Mouse (Mus musculus) limb, embryonic 12.5 days (tissue): ENCODE results near the gene Slc9b1. TPM values are rescaled to one million over a fixed set of nuclear protein-coding genes. Genes with fewer than 3 reads are reported as not detected.

Experiments
- ATAC-seq: fragments of 200-750 bp; cut with Nextera tagmentation; 2 replicates; pipeline ENCODE4 v1.8.0; 2017; ENCODE audit warnings: low read depth, moderate TSS enrichment; ENCODE audit not compliant: insufficient number of reproducible peaks, insufficient read depth, low FRiP score, low TSS enrichment
- H3K27ac ChIP-seq: fragments of 300-500 bp; sonication (generic); 2 replicates; pipeline ENCODE4 v1.5.1; 2016; ENCODE audit warnings: mild to moderate bottlenecking, moderate library complexity
- H3K27me3 ChIP-seq: fragments of 300-500 bp; sonication (generic); 2 replicates; pipeline ENCODE4 v1.6.1; 2016; ENCODE audit warnings: mild to moderate bottlenecking, moderate library complexity
- H3K36me3 ChIP-seq: fragments of 300-500 bp; sonication (generic); 2 replicates; pipeline ENCODE4 v1.6.1; 2016; ENCODE audit warnings: mild to moderate bottlenecking, moderate library complexity
- H3K4me1 ChIP-seq: fragments of 300-500 bp; sonication (generic); replicated peaks from 2 replicates; pipeline ENCODE4 v1.6.1; 2016
- H3K4me2 ChIP-seq: fragments of 300-500 bp; sonication (generic); 2 replicates; pipeline ENCODE4 v1.6.1; 2016; ENCODE audit warnings: mild to moderate bottlenecking, moderate library complexity
- H3K4me3 ChIP-seq: fragments of 300-500 bp; sonication (generic); replicated peaks from 2 replicates; pipeline ENCODE4 v1.5.1; 2016; ENCODE audit warnings: mild to moderate bottlenecking
- H3K9ac ChIP-seq: fragments of 300-500 bp; sonication (generic); replicated peaks from 2 replicates; pipeline ENCODE4 v1.6.1; 2016; ENCODE audit warnings: mild to moderate bottlenecking, moderate library complexity
- H3K9me3 ChIP-seq: fragments of 300-500 bp; sonication (generic); 2 replicates; pipeline ENCODE4 v1.6.1; 2016; ENCODE audit warnings: mild to moderate bottlenecking, moderate library complexity
- WGBS: fragments of 180-500 bp; shearing (Covaris S2); methylation state at CpG from one replicate; pipeline ENCODE4 v1.1.7; 2016; 5-methylcytosine and 5-hydroxymethylcytosine counted together
- polyA plus RNA-seq: library from polyadenylated mRNA; unstranded; fragments of >200 nt; fragmentation: Nextera tagmentation; extraction: Ambion mirVana; gene quantifications from 2 replicates; pipeline ENCODE4 v1.2.1, GENCODE M21; 2016

Slc9b1 gene
- polyA plus RNA-seq, 1 experiment from 2014 or later: 0.49 TPM

DNA sequence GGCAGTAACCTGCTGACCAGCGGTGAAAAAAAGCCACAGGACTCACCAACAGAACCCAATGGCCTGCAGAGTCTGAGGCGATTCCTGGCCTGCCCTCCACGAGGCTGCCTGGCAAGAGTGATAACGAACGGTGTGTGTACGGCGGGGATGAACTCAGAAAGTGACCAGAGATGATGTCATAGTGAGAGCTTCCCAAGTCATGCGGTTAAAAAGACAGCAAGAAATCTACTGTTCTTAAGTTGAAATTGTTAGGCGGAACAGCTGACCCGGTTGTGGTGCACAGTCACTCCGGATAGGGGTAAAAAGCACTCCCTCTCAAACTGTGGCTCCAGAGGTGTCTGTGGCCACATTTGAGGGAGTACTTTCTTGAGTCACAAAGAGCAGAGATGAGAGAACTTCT is 29.5 kb upstream of the Slc9b1 start:
- H3K9me3 ChIP-seq: peaks cover 6% of the 10 kb centered on the region; the same call in 1 of the 2 replicates
- peaks cover 3% of the 10 kb centered on the region; the same call in 1 of the 2 replicates for H3K4me1 ChIP-seq
- H3K27ac ChIP-seq: no peak overlapping the region
- H3K27me3 ChIP-seq: no peaks in the 10 kb centered on the region
- H3K4me3 ChIP-seq: no peak overlapping the region
- H3K9ac ChIP-seq: no peak overlapping the region
- H3K4me2 ChIP-seq: no peak overlapping the region
- no peak for ATAC-seq
- H3K36me3 ChIP-seq: no peaks in the 10 kb centered on the region
- 87% methylated on average over 11 of the region's 11 CpGs for WGBS

DNA sequence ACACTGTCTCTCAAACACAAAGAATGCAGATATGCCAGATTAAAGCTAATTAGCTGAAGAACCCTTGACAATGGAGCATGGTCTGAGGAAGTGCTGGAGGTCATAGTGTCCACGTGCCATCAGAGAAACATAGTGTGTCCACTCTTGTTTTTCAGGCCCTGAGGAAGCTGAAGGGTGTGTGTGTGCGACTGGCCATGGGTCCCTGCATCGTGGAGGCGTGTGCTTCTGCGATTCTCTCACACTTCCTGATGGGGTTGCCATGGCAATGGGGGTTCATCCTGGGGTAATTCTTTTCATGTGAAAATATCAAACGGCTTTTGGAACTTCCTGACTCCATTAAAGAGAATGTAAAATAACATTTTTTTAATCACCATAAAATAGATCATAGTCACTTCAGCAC is 23.5 kb upstream of the Slc9b1 start:
- 67% methylated on average over 6 of the region's 6 CpGs for WGBS

DNA sequence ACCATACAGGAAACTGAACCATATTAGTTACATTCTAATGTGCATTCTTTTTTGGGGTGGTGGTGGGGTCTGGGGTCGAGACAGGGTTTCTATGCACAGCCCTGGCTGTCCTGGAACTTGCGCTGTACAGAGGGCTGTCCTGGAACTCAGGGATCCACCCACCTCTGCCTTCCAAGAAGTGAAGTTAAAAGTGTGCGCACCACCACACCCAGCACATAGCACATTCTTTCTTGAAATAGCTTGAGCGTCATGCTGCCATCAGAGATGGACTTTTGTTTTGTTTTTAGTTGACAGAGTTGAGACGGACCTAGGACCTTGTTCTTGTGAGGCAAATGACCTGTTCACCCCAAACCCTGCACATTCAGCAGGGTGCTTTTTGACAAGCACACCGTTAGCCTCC is 20.7 kb upstream of the Slc9b1 start:
- ATAC-seq: no peak
- no peak overlapping the region for H3K4me3 ChIP-seq
- no peaks in the 10 kb centered on the region for H3K27me3 ChIP-seq
- H3K4me2 ChIP-seq: no peak overlapping the region
- H3K27ac ChIP-seq: no peak overlapping the region
- no peaks in the 10 kb centered on the region for H3K9me3 ChIP-seq
- H3K4me1 ChIP-seq: no peaks in the 10 kb centered on the region
- 86% methylated on average over 6 of the region's 6 CpGs for WGBS
- H3K36me3 ChIP-seq: no peaks in the 10 kb centered on the region
- no peak overlapping the region for H3K9ac ChIP-seq

More for the DNA sequence above, 23.5 kb upstream of the Slc9b1 start:
- Histone ChIP-seq H3K27ac (no peak overlapping the region), H3K4me2 (no peak overlapping the region), H3K27me3 (no peaks in the 10 kb centered on the region), H3K9ac (no peak overlapping the region), H3K9me3 (no peaks in the 10 kb centered on the region), H3K36me3 (no peaks in the 10 kb centered on the region), H3K4me1 (no peaks in the 10 kb centered on the region), H3K4me3 (no peak overlapping the region)
- ATAC-seq: no peak

DNA sequence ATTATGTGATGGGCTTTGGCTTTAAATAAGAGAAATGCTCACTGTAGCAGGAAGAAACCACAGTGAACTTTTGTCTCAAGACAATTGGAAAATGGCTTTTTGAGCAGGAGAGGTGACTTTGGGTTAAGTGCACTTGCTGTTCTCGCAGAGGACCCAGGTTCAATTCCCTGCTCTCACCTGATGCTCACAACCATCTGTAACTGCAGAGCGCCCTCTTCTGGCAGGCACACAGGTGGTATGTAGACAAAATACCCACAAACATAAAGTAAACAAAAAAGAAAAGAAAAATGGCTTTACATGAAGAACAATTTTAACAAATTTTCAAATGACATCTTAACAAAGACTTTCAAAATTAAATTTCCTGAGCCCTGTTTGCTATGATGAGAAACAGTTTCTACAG is 20.2 kb upstream of the Slc9b1 start:
- Histone ChIP-seq H3K36me3 (no peaks in the 10 kb centered on the region), H3K9ac (no peak overlapping the region), H3K27ac (no peak overlapping the region), H3K9me3 (no peaks in the 10 kb centered on the region), H3K27me3 (no peaks in the 10 kb centered on the region), H3K4me1 (no peaks in the 10 kb centered on the region), H3K4me3 (no peak overlapping the region), H3K4me2 (no peak overlapping the region)
- WGBS: 57% methylated on average over 2 of the region's 2 CpGs
- ATAC-seq: no peak

DNA sequence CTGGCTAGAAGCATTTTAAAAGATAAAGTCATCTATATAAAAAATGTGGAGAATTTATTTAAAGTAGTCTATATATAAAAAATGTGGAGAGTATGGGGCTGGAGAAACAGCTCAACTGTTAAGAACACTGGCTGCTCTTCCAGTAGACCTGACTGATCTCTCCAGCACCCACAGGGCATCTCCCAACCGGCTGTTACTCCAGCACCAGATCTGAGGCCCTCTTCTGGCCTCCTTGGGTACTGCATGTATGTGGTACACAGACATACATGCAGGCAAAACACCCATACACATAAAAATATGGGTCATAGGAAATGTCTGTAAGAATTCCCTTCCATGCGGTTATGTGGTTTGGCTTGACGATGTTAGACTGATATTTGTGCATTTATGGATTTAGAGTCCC is 19.3 kb upstream of the Slc9b1 start:
- H3K27ac ChIP-seq: no peak overlapping the region
- H3K27me3 ChIP-seq: no peaks in the 10 kb centered on the region
- ATAC-seq: no peak
- H3K4me1 ChIP-seq: no peaks in the 10 kb centered on the region
- H3K9me3 ChIP-seq: no peaks in the 10 kb centered on the region
- 48% methylated on average over 3 of the region's 3 CpGs for WGBS
- H3K4me2 ChIP-seq: no peak overlapping the region
- H3K9ac ChIP-seq: no peak overlapping the region
- no peaks in the 10 kb centered on the region for H3K36me3 ChIP-seq
- no peak overlapping the region for H3K4me3 ChIP-seq

DNA sequence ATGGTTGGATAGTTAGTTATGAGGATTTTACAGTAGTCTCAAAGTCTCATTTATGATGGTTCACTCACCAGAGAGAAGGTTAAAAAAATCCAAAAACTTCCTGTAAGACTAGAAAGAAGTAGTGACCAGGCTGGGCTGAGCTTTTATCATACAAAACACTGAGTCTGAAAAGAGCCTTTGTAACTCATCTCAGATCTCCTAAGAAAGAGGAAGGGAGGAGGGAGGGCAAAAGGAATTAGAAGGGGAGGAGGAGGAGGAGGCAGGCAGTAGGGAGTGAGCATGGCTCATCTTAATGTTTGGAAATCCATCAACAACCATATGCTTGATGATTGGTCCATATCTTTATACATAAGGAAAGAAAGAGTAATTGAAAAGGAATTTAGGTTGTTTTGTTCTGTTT is 15.1 kb upstream of the Slc9b1 start:
- H3K9ac ChIP-seq: no peak overlapping the region
- H3K27ac ChIP-seq: no peak overlapping the region
- no peak overlapping the region for H3K4me2 ChIP-seq
- H3K4me3 ChIP-seq: no peak overlapping the region
- H3K36me3 ChIP-seq: no peaks in the 10 kb centered on the region
- ATAC-seq: no peak
- no peaks in the 10 kb centered on the region for H3K4me1 ChIP-seq
- H3K9me3 ChIP-seq: no peaks in the 10 kb centered on the region
- no peaks in the 10 kb centered on the region for H3K27me3 ChIP-seq

DNA sequence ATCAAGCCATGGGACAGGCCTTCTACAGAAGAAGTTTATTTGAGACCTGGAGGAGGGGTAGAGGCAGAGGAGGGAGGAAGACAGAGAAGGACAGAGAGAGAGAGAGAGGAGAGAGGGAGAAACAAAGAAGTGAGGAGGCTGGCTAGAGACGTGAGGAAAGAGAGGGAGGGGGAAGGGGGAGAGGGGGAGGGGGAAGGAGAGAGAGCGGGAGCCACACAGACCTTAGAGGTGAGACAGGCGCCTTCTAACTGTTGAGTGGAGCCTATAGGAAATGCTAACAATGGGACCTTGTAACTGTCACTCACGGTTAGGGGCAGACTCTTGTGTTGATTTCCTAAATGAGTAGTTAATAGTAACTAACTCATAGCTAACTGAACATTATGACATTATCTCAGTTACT is 14.1 kb upstream of the Slc9b1 start:
- Histone ChIP-seq H3K4me2 (no peak overlapping the region), H3K27ac (no peak overlapping the region), H3K9me3 (no peaks in the 10 kb centered on the region), H3K36me3 (no peaks in the 10 kb centered on the region), H3K27me3 (no peaks in the 10 kb centered on the region), H3K4me3 (no peak overlapping the region), H3K9ac (no peak overlapping the region), H3K4me1 (no peaks in the 10 kb centered on the region)
- 52% methylated on average over 4 of the region's 4 CpGs for WGBS
- no peak for ATAC-seq

DNA sequence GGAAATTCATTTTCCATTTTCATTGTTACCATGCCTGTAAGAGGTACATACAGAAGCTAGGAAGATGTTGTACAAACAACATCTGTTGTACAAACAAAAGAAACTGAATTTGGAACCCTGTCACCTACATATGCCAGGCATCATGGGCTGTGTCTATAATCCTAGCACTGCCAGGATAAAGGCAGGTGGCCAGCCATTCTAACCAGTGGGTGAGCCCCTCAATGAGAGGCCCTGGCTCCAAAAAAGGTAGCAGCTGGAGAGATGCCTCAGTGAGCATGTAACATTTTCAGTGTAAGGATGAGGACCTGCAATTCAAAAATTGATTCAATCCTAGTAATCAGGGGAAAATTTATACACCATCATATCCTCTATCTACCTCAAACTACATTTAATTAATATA is 1.2 kb downstream of the Slc9b1 start:
- Histone ChIP-seq H3K4me2 (no peak overlapping the region), H3K9ac (no peak overlapping the region), H3K36me3 (no peaks in the 10 kb centered on the region), H3K4me3 (no peak overlapping the region), H3K9me3 (no peaks in the 10 kb centered on the region), H3K27me3 (no peaks in the 10 kb centered on the region), H3K4me1 (no peaks in the 10 kb centered on the region), H3K27ac (no peak overlapping the region)
- no peak for ATAC-seq

DNA sequence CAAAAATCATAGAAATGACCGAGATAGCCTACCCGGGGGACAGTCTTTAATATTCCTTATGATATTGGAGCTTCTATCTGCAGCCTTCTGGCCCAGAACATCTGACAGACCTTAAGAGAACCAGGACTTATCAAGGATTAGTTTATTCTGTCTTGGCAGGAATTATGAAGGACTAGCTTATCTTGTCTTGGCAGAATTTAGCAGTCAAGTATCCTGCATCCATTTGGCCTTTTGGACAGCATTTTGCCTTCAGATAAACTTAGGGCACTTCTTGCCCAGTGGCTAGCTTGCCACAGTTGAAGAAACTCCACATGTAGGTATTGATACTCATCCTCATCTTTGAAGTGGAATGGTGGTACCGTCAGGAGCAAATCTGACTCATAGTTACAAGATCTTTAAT is 4.0 kb downstream of the Slc9b1 start:
- H3K27ac ChIP-seq: no peak overlapping the region
- WGBS: 92% methylated on average over 3 of the region's 3 CpGs
- H3K4me3 ChIP-seq: no peak overlapping the region
- no peak overlapping the region for H3K9ac ChIP-seq
- H3K36me3 ChIP-seq: no peaks in the 10 kb centered on the region
- no peak overlapping the region for H3K4me2 ChIP-seq
- no peaks in the 10 kb centered on the region for H3K4me1 ChIP-seq
- no peaks in the 10 kb centered on the region for H3K27me3 ChIP-seq
- H3K9me3 ChIP-seq: no peaks in the 10 kb centered on the region
- no peak for ATAC-seq

DNA sequence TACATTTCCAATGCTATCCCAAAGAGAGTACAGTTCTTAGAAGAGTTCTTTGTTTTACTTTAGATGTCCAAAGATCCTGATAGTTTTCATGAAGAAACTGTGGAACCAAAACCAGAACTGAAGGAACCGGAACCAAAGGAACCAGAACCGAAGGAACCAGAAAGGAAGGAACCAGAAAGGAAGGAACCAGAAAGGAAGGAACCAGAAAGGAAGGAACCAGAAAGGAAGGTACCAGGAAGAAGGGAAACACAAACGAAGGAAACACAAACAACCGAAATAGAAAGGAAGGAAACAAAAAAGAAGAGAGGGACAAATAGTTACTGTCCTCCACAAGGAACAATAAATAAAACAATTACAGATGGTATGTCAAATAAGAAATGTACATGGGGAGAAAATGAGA is 9.6 kb downstream of the Slc9b1 start:
- no peak overlapping the region for H3K9ac ChIP-seq
- H3K4me1 ChIP-seq: no peaks in the 10 kb centered on the region
- WGBS: 89% methylated on average over 4 of the region's 4 CpGs
- no peaks in the 10 kb centered on the region for H3K36me3 ChIP-seq
- H3K27me3 ChIP-seq: no peaks in the 10 kb centered on the region
- no peak overlapping the region for H3K27ac ChIP-seq
- H3K4me3 ChIP-seq: no peak overlapping the region
- no peak overlapping the region for H3K4me2 ChIP-seq
- no peaks in the 10 kb centered on the region for H3K9me3 ChIP-seq
- ATAC-seq: no peak

DNA sequence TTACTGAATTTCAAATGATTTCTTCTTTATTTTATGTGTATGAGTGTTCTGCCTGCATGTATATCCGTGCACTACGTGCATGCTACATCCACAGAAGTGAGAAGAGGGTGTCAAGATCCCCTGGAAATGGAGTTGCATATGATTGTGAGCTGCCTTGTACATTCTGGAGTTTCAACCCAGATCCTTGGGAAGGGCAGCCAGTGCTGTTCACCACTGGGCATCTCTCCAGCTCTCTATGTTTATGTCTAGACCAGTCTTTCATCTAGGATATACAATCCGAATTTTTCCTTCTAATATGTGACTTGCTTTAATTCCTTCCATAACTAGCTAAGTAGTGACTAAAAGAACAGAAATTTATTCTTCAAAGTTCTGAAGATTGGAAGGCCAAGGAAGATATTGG is 28.0 kb downstream of the Slc9b1 start:
- no peak overlapping the region for H3K4me2 ChIP-seq
- H3K27me3 ChIP-seq: no peaks in the 10 kb centered on the region
- H3K9ac ChIP-seq: no peak overlapping the region
- no peak overlapping the region for H3K27ac ChIP-seq
- no peak overlapping the region for H3K4me3 ChIP-seq
- H3K4me1 ChIP-seq: no peaks in the 10 kb centered on the region
- H3K9me3 ChIP-seq: no peaks in the 10 kb centered on the region
- WGBS: 76% methylated on average over 3 of the region's 3 CpGs
- no peaks in the 10 kb centered on the region for H3K36me3 ChIP-seq
- no peak for ATAC-seq

DNA sequence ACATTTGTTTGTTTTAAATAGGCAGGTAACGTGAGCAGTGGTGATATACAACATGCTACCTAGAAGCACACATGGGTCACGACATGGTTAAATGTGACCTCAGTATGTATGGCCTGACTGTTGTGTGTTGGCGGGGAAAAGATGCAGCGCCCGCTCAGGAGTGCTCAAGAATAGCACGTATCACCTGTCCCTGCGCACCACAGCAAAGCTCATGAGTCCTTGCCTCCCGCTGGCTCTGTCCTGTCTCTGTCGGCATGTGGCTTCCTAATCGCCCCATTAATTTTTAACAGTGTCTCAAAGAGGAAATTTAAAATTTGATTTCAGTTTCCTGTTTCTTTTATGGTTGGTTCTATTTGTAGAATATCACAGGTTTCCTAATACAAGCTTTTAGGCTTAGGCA is 29.6 kb downstream of the Slc9b1 start:
- no peaks in the 10 kb centered on the region for H3K36me3 ChIP-seq
- no peak for ATAC-seq
- no peaks in the 10 kb centered on the region for H3K4me1 ChIP-seq
- WGBS: 54% methylated on average over 10 of the region's 10 CpGs
- H3K27ac ChIP-seq: no peak overlapping the region
- no peak overlapping the region for H3K4me2 ChIP-seq
- no peaks in the 10 kb centered on the region for H3K27me3 ChIP-seq
- no peak overlapping the region for H3K9ac ChIP-seq
- H3K4me3 ChIP-seq: no peak overlapping the region
- no peaks in the 10 kb centered on the region for H3K9me3 ChIP-seq
